ENCODE assay signal across 11 mouse cellular contexts in genomic region chr13:30334667-30335066, GRCm38 (mm10). TPM values are rescaled to one million over a fixed set of nuclear protein-coding genes. Genes with fewer than 3 reads are reported as not detected.
"Had no signal": no experiment of that assay in that cellular context is flagged by ENCODE, and none has a peak within 500 bp of the region (broad histone marks: within the 10 kb centered on the region; RNA-seq: fewer than 3 reads in every experiment).

No protein-coding gene starts in this region.

- DNase-seq: kidney, adult 2 months; kidney, postnatal 25 days; liver; liver, embryonic 13.5 days; liver, postnatal 0 days; lung, postnatal 14 days; right cerebral cortex, adult 18-20 months; right cerebral cortex, postnatal 25 days; thymus, adult 18-20 months; thymus, postnatal 14 days had no signal

RNA-seq across cellular contexts. Expression of gene Agtr1a, which starts 1.6 kb away (rescaled TPM):
- polyA plus RNA-seq: macrophage had no signal
